Mouse (Mus musculus) liver, embryonic 14.5 days (tissue): ENCODE data around the gene Slc22a12. TPM values are rescaled to one million over a fixed set of nuclear protein-coding genes. Genes with fewer than 3 reads are reported as not detected.

ENCODE experiments used
- ATAC-seq: fragments of 200-750 bp; cut with Nextera tagmentation; 2 replicates; pipeline ENCODE4 v1.8.0; 2017; ENCODE audit warnings: moderate number of reproducible peaks, mild to moderate bottlenecking, moderate library complexity; ENCODE audit not compliant: insufficient read depth
- DNase-seq, 3 experiments: peaks; one replicate each; pipeline ENCODE4 v3.0.0-alpha.2; 2012 to 2013; ENCODE audit warnings: low read depth in 3 of 3, low spot score in 3 of 3
- H3K27ac ChIP-seq: fragments of 300-500 bp; sonication (generic); 2 replicates; pipeline ENCODE4 v1.5.1; 2014; ENCODE audit warnings: moderate library complexity, mild to moderate bottlenecking, control low read depth, inconsistent platforms
- H3K27me3 ChIP-seq: fragments of 300-500 bp; sonication (generic); 2 replicates; pipeline ENCODE4 v1.6.1; 2014; ENCODE audit warnings: mild to moderate bottlenecking, low read length, moderate library complexity; ENCODE audit not compliant: control insufficient read depth, insufficient read depth
- H3K36me3 ChIP-seq: fragments of 300-500 bp; sonication (generic); replicated peaks from 2 replicates; pipeline ENCODE4 v1.6.1; 2014; ENCODE audit warnings: low read depth; ENCODE audit not compliant: control insufficient read depth, insufficient read depth
- H3K4me1 ChIP-seq, 2 experiments: fragments of 200-500 bp in 1 of 2; fragments of 300-500 bp in 1 of 2; sonication (generic) in 1 of 2; replicated peaks; 2 replicates each; pipeline ENCODE4 v1.6.1; 2012 to 2014; ENCODE audit warnings: antibody characterized with exemption in 1 of 2, inconsistent platforms in 1 of 2, low read length in 1 of 2; ENCODE audit not compliant: control insufficient read depth in 2 of 2, insufficient read depth in 2 of 2
- H3K4me2 ChIP-seq: fragments of 300-500 bp; sonication (generic); 2 replicates; pipeline ENCODE4 v1.6.1; 2014; ENCODE audit warnings: low read depth, mild to moderate bottlenecking, control low read depth, moderate library complexity
- H3K4me3 ChIP-seq, 2 experiments: fragments of 200-500 bp in 1 of 2; fragments of 300-500 bp in 1 of 2; sonication (generic) in 1 of 2; 2 replicates each; pipeline ENCODE4 v1.5.1; 2012 to 2014; ENCODE audit warnings: low read depth in 2 of 2, low read length in 2 of 2, mild to moderate bottlenecking in 2 of 2, control low read depth in 1 of 2, inconsistent platforms in 1 of 2, moderate library complexity in 1 of 2; ENCODE audit not compliant: insufficient read depth in 1 of 2
- H3K9ac ChIP-seq: fragments of 300-500 bp; sonication (generic); replicated peaks from 2 replicates; pipeline ENCODE4 v1.6.1; 2014; ENCODE audit warnings: mild to moderate bottlenecking, control low read depth, moderate library complexity
- H3K9me3 ChIP-seq: fragments of 300-500 bp; sonication (generic); 2 replicates; pipeline ENCODE4 v1.6.1; 2016; ENCODE audit warnings: low read length, mixed read lengths; ENCODE audit not compliant: control insufficient read depth
- CTCF ChIP-seq: IDR thresholded peaks from 2 replicates; pipeline ENCODE4 v1.5.1; 2016; ENCODE audit warnings: antibody characterized with exemption, low read depth, control low read depth
- EP300 ChIP-seq: IDR thresholded peaks from 2 replicates; pipeline ENCODE4 v1.6.1; 2016; ENCODE audit warnings: antibody characterized with exemption, low read depth
- WGBS: fragments of 180-500 bp; shearing (Covaris S2); extraction: QIAGEN DNeasy Blood & Tissue Kit; methylation state at CpG from one replicate; pipeline ENCODE4 v1.1.7; 2014; ENCODE audit not compliant: insufficient replicate concordance; 5-methylcytosine and 5-hydroxymethylcytosine counted together
- microRNA-seq: library from miRNA; unstranded; fragments of <30 nt; microRNA quantifications from one replicate; pipeline ENCODE4, GENCODE M21; 2016
- polyA plus RNA-seq, 2 experiments: library from polyadenylated mRNA; depleted of rRNA in 1 of 2; stranded (reverse) in 1 of 2; unstranded in 1 of 2; fragments of >200 nt; fragmentation: Nextera tagmentation in 1 of 2; extraction: Ambion mirVana in 1 of 2; gene quantifications; 2 replicates each; pipeline versions ENCODE4 v1.2.1 to v1.2.3; 2012 to 2014

Slc22a12 gene
- polyA plus RNA-seq, 2 experiments = not detected

DNA sequence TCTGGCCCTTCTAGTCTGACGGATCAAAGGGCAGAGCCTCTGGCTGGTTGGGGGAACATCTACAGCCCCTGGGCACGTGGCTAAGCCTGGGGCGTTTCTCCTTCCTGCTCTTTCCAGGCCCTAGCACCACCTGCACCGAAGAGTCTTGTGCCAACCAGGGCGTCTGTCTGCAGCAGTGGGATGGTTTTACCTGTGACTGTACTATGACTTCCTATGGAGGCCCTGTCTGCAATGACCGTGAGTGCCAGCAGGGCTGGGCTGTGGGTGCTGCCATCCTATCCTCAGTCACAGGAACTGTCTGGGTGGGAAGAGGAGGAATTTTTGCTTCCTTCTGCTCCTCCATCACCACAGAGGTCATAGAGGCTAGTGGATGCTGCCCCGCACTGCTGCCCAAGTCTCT, 49.6 kb downstream of the Slc22a12 start:
- H3K4me2 ChIP-seq = no peak overlapping the region
- H3K36me3 ChIP-seq = no peaks in the 10 kb centered on the region
- H3K9me3 ChIP-seq = no peaks in the 10 kb centered on the region
- TF ChIP-seq CTCF = no peak
- TF ChIP-seq EP300 = no peak
- H3K9ac ChIP-seq = no peak overlapping the region
- peaks cover 37% of the 10 kb centered on the region for H3K27me3 ChIP-seq
- DNase-seq = no peak
- no peak overlapping the region for H3K27ac ChIP-seq
- H3K4me3 ChIP-seq = no peak overlapping the region
- no peaks in the 10 kb centered on the region for H3K4me1 ChIP-seq
- no peak for ATAC-seq
- 58% methylated on average over 7 of the region's 7 CpGs for WGBS

DNA sequence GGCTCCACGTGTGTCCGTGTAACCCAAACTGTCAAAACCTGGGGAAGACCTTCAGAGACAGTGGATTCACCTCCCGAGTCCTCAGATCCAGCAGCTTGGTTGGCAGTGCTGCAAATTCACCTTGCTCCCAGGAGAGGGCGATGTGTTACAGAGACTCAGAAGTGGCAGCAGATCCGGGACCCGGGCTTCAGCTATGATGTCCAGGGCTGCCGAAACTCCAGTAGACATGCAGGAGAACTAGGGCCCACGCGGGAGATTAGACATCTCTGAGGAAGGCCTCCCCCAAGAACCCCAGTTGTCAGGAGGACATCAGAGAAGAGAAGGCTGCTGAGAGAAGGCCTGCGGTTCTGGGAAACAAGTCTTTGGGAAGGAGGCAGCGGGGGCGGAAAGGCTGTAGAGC, 50.7 kb downstream of the Slc22a12 start:
- H3K4me2 ChIP-seq = no peak overlapping the region
- H3K4me1 ChIP-seq = no peaks in the 10 kb centered on the region
- H3K36me3 ChIP-seq = no peaks in the 10 kb centered on the region
- no peak for TF ChIP-seq EP300
- peak; percentile 67 for TF ChIP-seq CTCF
- DNase-seq (peak; percentile 10 to 23 (median 19)), ATAC-seq (no peak)
- WGBS = 18% methylated on average over 12 of the region's 12 CpGs
- H3K9ac ChIP-seq = no peak overlapping the region
- H3K9me3 ChIP-seq = no peaks in the 10 kb centered on the region
- no peak overlapping the region for H3K27ac ChIP-seq
- H3K27me3 ChIP-seq = peaks cover 26% of the 10 kb centered on the region
- no peak overlapping the region for H3K4me3 ChIP-seq

DNA sequence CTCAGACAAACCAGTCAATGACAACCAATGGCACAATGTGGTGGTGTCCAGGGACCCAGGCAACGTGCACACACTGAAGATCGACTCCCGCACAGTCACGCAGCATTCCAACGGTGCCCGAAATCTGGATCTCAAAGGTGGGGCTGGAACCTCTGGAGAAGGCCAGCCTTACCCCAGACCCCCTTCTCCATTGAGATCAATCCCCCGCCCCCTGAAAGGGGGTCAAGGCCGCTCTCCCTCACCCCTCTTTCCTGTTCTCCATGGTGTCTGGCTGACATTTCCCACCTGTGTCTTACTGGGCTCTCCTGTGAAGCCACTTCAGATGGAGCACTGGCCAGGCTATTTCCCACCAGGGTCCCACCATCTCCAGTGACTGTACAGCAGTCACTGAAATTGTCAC, 51.3 kb downstream of the Slc22a12 start:
- Histone ChIP-seq H3K9ac (no peak overlapping the region), H3K4me1 (no peaks in the 10 kb centered on the region), H3K27me3 (peaks cover 21% of the 10 kb centered on the region), H3K9me3 (no peaks in the 10 kb centered on the region), H3K36me3 (no peaks in the 10 kb centered on the region), H3K27ac (no peak overlapping the region), H3K4me3 (no peak overlapping the region), H3K4me2 (no peak overlapping the region)
- DNase-seq (no peak), ATAC-seq (no peak)
- no peak for TF ChIP-seq EP300
- 71% methylated on average over 8 of the region's 8 CpGs for WGBS

DNA sequence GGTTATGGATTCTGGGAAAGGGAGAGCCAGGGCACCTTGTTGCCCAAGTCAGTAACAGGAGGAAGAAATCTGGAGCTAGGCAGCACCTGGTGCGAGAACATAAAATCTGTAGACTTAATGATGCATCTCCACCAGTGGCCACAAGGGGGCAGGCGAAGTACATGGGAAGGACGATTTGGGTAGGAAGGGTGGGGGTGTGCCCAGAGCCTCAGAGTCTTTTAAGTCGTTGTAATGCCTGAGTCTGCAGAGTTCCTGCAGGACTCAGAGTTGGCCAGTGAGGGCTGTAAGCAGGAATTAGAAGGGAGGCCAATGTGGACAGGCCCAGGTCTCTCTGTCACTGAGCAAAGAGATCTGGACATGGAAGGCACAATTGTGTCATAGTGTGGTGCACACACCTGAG, 53.8 kb downstream of the Slc22a12 start:
- Histone ChIP-seq H3K27me3 (no peaks in the 10 kb centered on the region; the same call in 1 of the 2 replicates), H3K4me3 (no peak overlapping the region), H3K36me3 (no peaks in the 10 kb centered on the region), H3K9ac (no peak overlapping the region), H3K4me2 (no peak overlapping the region), H3K4me1 (no peaks in the 10 kb centered on the region), H3K9me3 (no peaks in the 10 kb centered on the region), H3K27ac (no peak overlapping the region)
- DNase-seq (peak; percentile 36 to 48 (median 38)), ATAC-seq (no peak)
- no peak for TF ChIP-seq EP300
- TF ChIP-seq CTCF = peak; percentile 95
- 3% methylated on average over 4 of the region's 4 CpGs for WGBS

Small RNAs within 50 kb of the gene (microRNA-seq; reads per million reads assigned to microRNA genes)
- gene Gm26460 = not detected

Other genes starting within 250 kb of the Slc22a12 start
- gene Cdc42bpg, start 236.6 kb downstream of the Slc22a12 start, polyA plus RNA-seq (2012; rRNA removed) = 2.0 and 2.1 TPM in 2 replicates
- gene Cdc42bpg, start 236.6 kb downstream of the Slc22a12 start, polyA plus RNA-seq (2014; fragmentation: Nextera tagmentation; extraction: Ambion mirVana) = 0.32 and 0.33 TPM in 2 replicates
- 19.9 and 20.4 TPM in 2 replicates for gene Men1, start 208.1 kb downstream of the Slc22a12 start, polyA plus RNA-seq (2012; rRNA removed)
- 12.5 and 13.5 TPM in 2 replicates for gene Men1, start 208.1 kb downstream of the Slc22a12 start, polyA plus RNA-seq (2014; fragmentation: Nextera tagmentation; extraction: Ambion mirVana)
- 15.9 and 17.6 TPM in 2 replicates for gene Map4k2, start 201.9 kb downstream of the Slc22a12 start, polyA plus RNA-seq (2012; rRNA removed)
- gene Map4k2, start 201.9 kb downstream of the Slc22a12 start, polyA plus RNA-seq (2014; fragmentation: Nextera tagmentation; extraction: Ambion mirVana) = 3.0 and 3.7 TPM in 2 replicates
- 57.4 and 60.9 TPM in 2 replicates for gene Sf1, start 179.3 kb downstream of the Slc22a12 start, polyA plus RNA-seq (2012; rRNA removed)
- gene Sf1, start 179.3 kb downstream of the Slc22a12 start, polyA plus RNA-seq (2014; fragmentation: Nextera tagmentation; extraction: Ambion mirVana) = 57.9 and 65.0 TPM in 2 replicates
- gene Pygm, start 158.6 kb downstream of the Slc22a12 start, polyA plus RNA-seq (2012; rRNA removed) = 1.2 TPM in 2 replicates
- 1.2 and 1.3 TPM in 2 replicates for gene Pygm, start 158.6 kb downstream of the Slc22a12 start, polyA plus RNA-seq (2014; fragmentation: Nextera tagmentation; extraction: Ambion mirVana)
- gene Rasgrp2, start 143.7 kb downstream of the Slc22a12 start, polyA plus RNA-seq (2012; rRNA removed) = 64.1 and 74.5 TPM in 2 replicates
- gene Rasgrp2, start 143.7 kb downstream of the Slc22a12 start, polyA plus RNA-seq (2014; fragmentation: Nextera tagmentation; extraction: Ambion mirVana) = 76.3 and 76.9 TPM in 2 replicates
- 0.46 and 0.74 TPM in 2 replicates for gene Nrxn2, start 124.3 kb downstream of the Slc22a12 start, polyA plus RNA-seq (2012; rRNA removed)
- gene Nrxn2, start 124.3 kb downstream of the Slc22a12 start, polyA plus RNA-seq (2014; fragmentation: Nextera tagmentation; extraction: Ambion mirVana) = 0.27 and 0.47 TPM in 2 replicates